8 mouse cellular contexts compared by ENCODE assay signal in genomic region chr4:45730862-45731831, GRCm38 (mm10).
DNase-seq lines count a peak whose midpoint lies in the region; ATAC-seq lines count a peak whose summit lies in the region.

No protein-coding gene starts in this region.

- no peaks in the 10 kb centered on the region for H3K36me3 ChIP-seq in neural tube, embryonic 13.5 days
- no peaks in the 10 kb centered on the region for H3K36me3 ChIP-seq in embryonic facial prominence, embryonic 11.5 days (replicated peaks; ENCODE audit: control insufficient read depth, insufficient read depth, low read depth, low read length)
- H3K36me3 ChIP-seq in intestine, embryonic 14.5 days (ENCODE audit: control insufficient read depth, insufficient read depth, low read length): no peaks in the 10 kb centered on the region
- H3K36me3 ChIP-seq in neural tube, embryonic 14.5 days (ENCODE audit: control insufficient read depth, insufficient read depth, low read length): no peaks in the 10 kb centered on the region

- no peak overlapping the region for H3K4me2 ChIP-seq in neural tube, embryonic 13.5 days
- no peak overlapping the region for H3K4me2 ChIP-seq in embryonic facial prominence, embryonic 11.5 days (ENCODE audit: low read depth, low read length)
- peak overlapping the region; percentile 6; the same call in 1 of the 2 replicates for H3K4me2 ChIP-seq in intestine, embryonic 14.5 days (ENCODE audit: low read length)
- no peak overlapping the region for H3K4me2 ChIP-seq in neural tube, embryonic 14.5 days (ENCODE audit: low read depth, low read length)

- H3K4me3 ChIP-seq in neural tube, embryonic 13.5 days: no peak overlapping the region
- H3K4me3 ChIP-seq in embryonic facial prominence, embryonic 11.5 days (ENCODE audit: low read depth, low read length): no peak overlapping the region
- H3K4me3 ChIP-seq in intestine, embryonic 14.5 days (ENCODE audit: low read depth, low read length): no peak overlapping the region
- H3K4me3 ChIP-seq in neural tube, embryonic 14.5 days (ENCODE audit: low read depth, low read length): no peak overlapping the region

- ATAC-seq in neural tube, embryonic 13.5 days (ENCODE audit: low read depth): no peak
- peak; percentile 70 for ATAC-seq in embryonic facial prominence, embryonic 11.5 days (replicated peaks; ENCODE audit: insufficient number of reproducible peaks, low FRiP score, low TSS enrichment, low read depth)
- 0 out of 2 replicates have a peak, but pooled peaks have one; percentile 56 for ATAC-seq in intestine, embryonic 14.5 days (replicated peaks; ENCODE audit: low FRiP score, low TSS enrichment, low read depth)
- 0 out of 2 replicates have a peak, but pooled peaks have one; percentile 41 for ATAC-seq in neural tube, embryonic 14.5 days (ENCODE audit: low read depth)

- H3K27me3 ChIP-seq in neural tube, embryonic 13.5 days: no peaks in the 10 kb centered on the region
- H3K27me3 ChIP-seq in embryonic facial prominence, embryonic 11.5 days (ENCODE audit: control insufficient read depth, insufficient read depth, low read length): no peaks in the 10 kb centered on the region
- H3K27me3 ChIP-seq in intestine, embryonic 14.5 days (replicated peaks; ENCODE audit: control insufficient read depth, insufficient read depth, low read length): no peaks in the 10 kb centered on the region
- H3K27me3 ChIP-seq in neural tube, embryonic 14.5 days (ENCODE audit: control insufficient read depth, insufficient read depth, low read length): no peaks in the 10 kb centered on the region

- WGBS in neural tube, embryonic 13.5 days: 33% methylated on average over 14 of the region's 14 CpGs
- WGBS in embryonic facial prominence, embryonic 11.5 days: 21% methylated on average over 14 of the region's 14 CpGs
- 23% methylated on average over 14 of the region's 14 CpGs for WGBS in intestine, embryonic 14.5 days
- 31% methylated on average over 14 of the region's 14 CpGs for WGBS in neural tube, embryonic 14.5 days

- H3K27ac ChIP-seq in neural tube, embryonic 13.5 days (replicated peaks): 0 out of 2 replicates have a peak overlapping the region, but pooled peaks have one; percentile 42
- H3K27ac ChIP-seq in embryonic facial prominence, embryonic 11.5 days (replicated peaks; ENCODE audit: low read depth, low read length): peak overlapping the region; percentile 84
- H3K27ac ChIP-seq in intestine, embryonic 14.5 days (ENCODE audit: low read depth): peak overlapping the region; percentile 57; the same call in 1 of the 2 replicates
- no peak overlapping the region for H3K27ac ChIP-seq in neural tube, embryonic 14.5 days (ENCODE audit: low read depth, low read length)

- DNase-seq in neural tube, embryonic 10.5 days (ENCODE audit: extremely low spot score, low spot score): no peak
- DNase-seq in embryonic facial prominence, embryonic 11.5 days (ENCODE audit: low spot score): peak; percentile 83
- no peak for DNase-seq in intestine, embryonic 14.5 days (ENCODE audit: low spot score)
- no peak for DNase-seq in layer of hippocampus, adult 11-12 months (ENCODE audit: low spot score)
- DNase-seq in adrenal gland, postnatal 14 days: no peak
- no peak for DNase-seq in spleen, postnatal 14 days (ENCODE audit: low spot score in 2 of 2)

- 0 out of 2 replicates have a peak overlapping the region, but pooled peaks have one; percentile 8 for H3K9ac ChIP-seq in neural tube, embryonic 13.5 days
- H3K9ac ChIP-seq in embryonic facial prominence, embryonic 11.5 days (replicated peaks; ENCODE audit: low read length): no peak overlapping the region
- no peak overlapping the region for H3K9ac ChIP-seq in intestine, embryonic 14.5 days (ENCODE audit: low read length)
- no peak overlapping the region for H3K9ac ChIP-seq in neural tube, embryonic 14.5 days (replicated peaks; ENCODE audit: low read depth, low read length)

- no peaks in the 10 kb centered on the region for H3K9me3 ChIP-seq in neural tube, embryonic 13.5 days
- no peaks in the 10 kb centered on the region for H3K9me3 ChIP-seq in embryonic facial prominence, embryonic 11.5 days (replicated peaks; ENCODE audit: control insufficient read depth, low read length)
- no peaks in the 10 kb centered on the region for H3K9me3 ChIP-seq in intestine, embryonic 14.5 days (ENCODE audit: control insufficient read depth, low read length)
- H3K9me3 ChIP-seq in neural tube, embryonic 14.5 days (ENCODE audit: control insufficient read depth, low read length): no peaks in the 10 kb centered on the region

- peaks cover 51% of the 10 kb centered on the region for H3K4me1 ChIP-seq in neural tube, embryonic 13.5 days (replicated peaks)
- peaks cover 8% of the 10 kb centered on the region; the same call in 1 of the 2 replicates for H3K4me1 ChIP-seq in embryonic facial prominence, embryonic 11.5 days (ENCODE audit: control insufficient read depth, insufficient read depth, low read length)
- H3K4me1 ChIP-seq in intestine, embryonic 14.5 days (replicated peaks; ENCODE audit: control insufficient read depth, insufficient read depth, low read length): peaks cover 23% of the 10 kb centered on the region
- peaks cover 14% of the 10 kb centered on the region; the same call in 1 of the 2 replicates for H3K4me1 ChIP-seq in neural tube, embryonic 14.5 days (ENCODE audit: control insufficient read depth, insufficient read depth, low read length)
